Mouse (Mus musculus) central nervous system, embryonic 18 days (tissue): ENCODE measurements around the gene Tmem150b. TPM values are rescaled to one million over a fixed set of nuclear protein-coding genes. Genes with fewer than 3 reads are reported as not detected.

ENCODE experiments used
- polyA plus RNA-seq: library from polyadenylated mRNA; depleted of rRNA; stranded (reverse); fragments of >200 nt; gene quantifications from 2 replicates; pipeline ENCODE4 v1.2.3, GENCODE M21; 2012; rRNA removed

Gene Tmem150b
- polyA plus RNA-seq = 0.11 and 0.14 TPM in 2 replicates

GRCm38 (mm10) chr7:4725169-4725568 lies at the start of gene Tmem150b:
Gene Tmem150b (minus strand): TSS chr7:4725249.

GRCm38 (mm10) chr7:4771202-4771601 lies 46.2 kb upstream of the Tmem150b start, which contains the start of gene Fam71e2:
Gene Fam71e2 (minus strand): TSS chr7:4771302.

GRCm38 (mm10) chr7:4752821-4753570 lies 27.9 kb upstream of the Tmem150b start, which contains the start of gene Cox6b2:
Gene Cox6b2 (minus strand): TSS chr7:4753094.

DNA sequence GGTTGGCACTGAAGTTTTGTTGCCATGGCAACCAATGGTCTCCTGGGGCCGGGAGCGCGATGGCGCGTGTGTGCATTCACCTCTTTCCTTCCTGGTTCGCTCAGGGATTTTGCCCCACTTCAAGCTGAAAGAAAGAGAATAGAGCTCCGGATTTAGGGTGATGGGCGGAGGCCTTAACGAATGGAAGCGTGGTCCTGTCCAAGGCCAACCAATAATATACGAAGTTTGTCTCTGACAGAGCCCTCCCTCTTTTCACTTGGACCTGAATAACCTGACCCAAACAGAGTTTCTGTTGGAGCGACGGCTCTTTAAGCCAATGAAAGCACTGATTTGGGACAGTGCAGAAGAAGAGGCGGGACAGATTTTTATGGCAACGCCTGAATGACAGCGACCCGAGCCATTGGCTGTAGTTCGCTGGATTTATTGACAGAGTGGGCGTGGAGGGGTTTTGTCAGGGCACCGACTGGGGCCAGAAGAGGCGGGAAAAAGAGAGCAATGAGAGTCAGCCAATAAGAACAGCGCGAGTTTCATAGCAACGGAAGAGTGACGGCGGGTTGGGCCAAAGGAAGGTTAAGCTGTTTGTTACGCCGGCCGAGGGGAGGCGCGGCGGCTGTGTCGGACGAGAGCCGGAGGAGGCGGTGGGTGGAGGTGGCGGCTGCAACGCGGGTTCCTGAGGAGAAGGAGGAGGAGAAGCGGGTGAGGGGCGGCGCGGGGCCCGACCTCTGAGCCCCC lies 14.7 kb upstream of the Tmem150b start, which contains the start of gene Kmt5c:
Kmt5c (plus strand) TSS at position 572 of the 732 bp plus-strand sequence.

DNA sequence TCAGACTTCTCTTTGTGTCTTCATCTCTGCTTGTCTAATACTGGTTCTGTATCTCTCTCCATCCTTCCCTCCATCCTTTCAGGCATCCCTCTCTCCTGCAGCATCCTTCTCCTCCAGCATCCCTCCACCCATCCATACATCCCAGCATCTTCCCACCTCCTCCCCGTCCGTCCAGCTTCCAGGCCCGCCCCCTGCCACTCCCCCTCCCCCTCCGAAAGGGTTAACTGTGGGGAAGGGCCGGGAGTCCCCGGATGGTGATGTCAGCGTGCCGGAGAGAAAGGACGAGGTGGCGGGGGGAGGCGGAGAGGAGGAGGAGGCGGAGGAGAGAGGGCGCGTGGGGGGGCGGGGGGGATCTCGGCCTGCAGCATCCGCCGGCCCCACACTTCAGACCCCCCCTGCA lies 34.7 kb downstream of the Tmem150b start, which contains the start of gene Brsk1:
Brsk1 (plus strand) TSS at position 218 of the 400 bp plus-strand sequence.

GRCm38 (mm10) chr7:4684632-4685417 lies 40.2 kb downstream of the Tmem150b start, which contains the start of gene Hspbp1:
Gene Hspbp1 (minus strand): TSS chr7:4685068.

DNA sequence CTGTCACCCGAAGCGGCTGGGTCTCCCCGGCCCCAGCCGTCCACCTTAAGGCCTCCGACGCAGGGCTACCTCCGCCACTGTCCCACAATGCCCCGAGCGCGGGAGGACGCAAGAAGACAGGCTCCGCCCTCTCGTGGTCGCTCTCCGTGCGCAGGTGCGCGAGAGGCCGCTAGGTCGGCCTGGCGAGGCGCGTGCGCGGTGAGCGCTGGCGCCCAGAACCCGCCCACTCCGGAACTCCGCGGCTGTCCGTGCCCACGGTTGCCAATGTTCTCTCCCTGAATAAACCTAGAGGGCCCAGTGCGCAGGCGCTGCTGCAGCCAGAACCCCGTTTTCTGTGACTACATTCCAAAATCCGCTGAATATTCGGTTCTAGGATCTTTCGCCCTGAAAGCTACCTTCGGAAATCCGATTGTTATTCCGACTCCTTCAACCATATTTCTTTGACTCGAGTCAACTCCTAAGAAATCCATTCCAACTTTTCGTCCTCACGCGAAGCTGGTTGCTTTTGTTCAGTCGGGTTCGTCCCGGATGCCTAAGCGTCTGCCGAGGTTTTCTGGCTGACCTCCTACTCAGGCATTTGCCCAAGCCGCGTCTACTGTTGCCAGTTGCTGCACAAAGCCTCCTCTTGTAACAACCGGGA lies 66.0 kb downstream of the Tmem150b start, which contains the start of gene Ppp6r1:
Ppp6r1 (minus strand) TSS at position 108 of the 640 bp plus-strand sequence.

Other genes starting within 250 kb of the Tmem150b start
- 71.2 and 86.7 TPM in 2 replicates for gene Ppp1r12c, start 223.6 kb downstream of the Tmem150b start, polyA plus RNA-seq
- gene Tnnt1, start 208.9 kb downstream of the Tmem150b start, polyA plus RNA-seq = 1.8 and 16.1 TPM in 2 replicates
- 3.9 and 4.7 TPM in 2 replicates for gene Tnni3, start 201.0 kb downstream of the Tmem150b start, polyA plus RNA-seq
- gene Dnaaf3, start 192.8 kb downstream of the Tmem150b start, polyA plus RNA-seq = 3.3 and 4.1 TPM in 2 replicates
- gene Syt5, start 177.7 kb downstream of the Tmem150b start, polyA plus RNA-seq = 181 and 203 TPM in 2 replicates
- 3.0 and 3.2 TPM in 2 replicates for gene Ptprh, start 121.2 kb downstream of the Tmem150b start, polyA plus RNA-seq
- 37.0 and 37.6 TPM in 2 replicates for gene Tmem86b, start 93.8 kb downstream of the Tmem150b start, polyA plus RNA-seq
- gene Ppp6r1, start 66.2 kb downstream of the Tmem150b start, polyA plus RNA-seq = 101 and 103 TPM in 2 replicates
- gene Hspbp1, start 40.2 kb downstream of the Tmem150b start, polyA plus RNA-seq = 102 and 104 TPM in 2 replicates
- 143 and 158 TPM in 2 replicates for gene Brsk1, start 34.6 kb downstream of the Tmem150b start, polyA plus RNA-seq
- 112 and 122 TPM in 2 replicates for gene Kmt5c, start 14.9 kb upstream of the Tmem150b start, polyA plus RNA-seq
- 29.6 and 43.1 TPM in 2 replicates for gene Cox6b2, start 27.8 kb upstream of the Tmem150b start, polyA plus RNA-seq
- gene Fam71e2, start 46.1 kb upstream of the Tmem150b start, polyA plus RNA-seq = 0.03 TPM in 1 of 2 replicates, not detected in the other
- gene Il11, start 57.6 kb upstream of the Tmem150b start, polyA plus RNA-seq = 0.49 and 0.62 TPM in 2 replicates
- gene Tmem190, start 57.7 kb upstream of the Tmem150b start, polyA plus RNA-seq = not detected in 2 replicates
- 6.4 and 7.8 TPM in 2 replicates for gene Tmem238, start 64.4 kb upstream of the Tmem150b start, polyA plus RNA-seq
- 289 and 373 TPM in 2 replicates for gene Rpl28, start 67.6 kb upstream of the Tmem150b start, polyA plus RNA-seq
- 351 and 378 TPM in 2 replicates for gene Ube2s, start 87.3 kb upstream of the Tmem150b start, polyA plus RNA-seq
- 155 and 178 TPM in 2 replicates for gene Shisa7, start 119.4 kb upstream of the Tmem150b start, polyA plus RNA-seq
- gene Isoc2b, start 145.0 kb upstream of the Tmem150b start, polyA plus RNA-seq = 2.4 and 3.1 TPM in 2 replicates
- 6.4 and 7.5 TPM in 2 replicates for gene Isoc2a, start 151.9 kb upstream of the Tmem150b start, polyA plus RNA-seq
- 0.89 and 1.0 TPM in 2 replicates for gene Gm36210, start 181.3 kb upstream of the Tmem150b start, polyA plus RNA-seq
- 8.0 and 9.8 TPM in 2 replicates for gene Zfp628, start 190.0 kb upstream of the Tmem150b start, polyA plus RNA-seq
- 34.3 and 37.0 TPM in 2 replicates for gene Nat14, start 196.8 kb upstream of the Tmem150b start, polyA plus RNA-seq
- gene Ssc5d, start 200.5 kb upstream of the Tmem150b start, polyA plus RNA-seq = 2.5 and 3.2 TPM in 2 replicates
- gene Sbk2, start 239.2 kb upstream of the Tmem150b start, polyA plus RNA-seq = 0.12 and 0.23 TPM in 2 replicates
- gene Sbk3, start 245.9 kb upstream of the Tmem150b start, polyA plus RNA-seq = 1.9 and 2.0 TPM in 2 replicates